Mouse (Mus musculus): ENCODE data around the gene Slc38a2. TPM values are rescaled to one million over a fixed set of nuclear protein-coding genes. Genes with fewer than 3 reads are reported as not detected.

Slc38a2 gene
- polyA plus RNA-seq, 1 experiment: 71.7 TPM

DNA sequence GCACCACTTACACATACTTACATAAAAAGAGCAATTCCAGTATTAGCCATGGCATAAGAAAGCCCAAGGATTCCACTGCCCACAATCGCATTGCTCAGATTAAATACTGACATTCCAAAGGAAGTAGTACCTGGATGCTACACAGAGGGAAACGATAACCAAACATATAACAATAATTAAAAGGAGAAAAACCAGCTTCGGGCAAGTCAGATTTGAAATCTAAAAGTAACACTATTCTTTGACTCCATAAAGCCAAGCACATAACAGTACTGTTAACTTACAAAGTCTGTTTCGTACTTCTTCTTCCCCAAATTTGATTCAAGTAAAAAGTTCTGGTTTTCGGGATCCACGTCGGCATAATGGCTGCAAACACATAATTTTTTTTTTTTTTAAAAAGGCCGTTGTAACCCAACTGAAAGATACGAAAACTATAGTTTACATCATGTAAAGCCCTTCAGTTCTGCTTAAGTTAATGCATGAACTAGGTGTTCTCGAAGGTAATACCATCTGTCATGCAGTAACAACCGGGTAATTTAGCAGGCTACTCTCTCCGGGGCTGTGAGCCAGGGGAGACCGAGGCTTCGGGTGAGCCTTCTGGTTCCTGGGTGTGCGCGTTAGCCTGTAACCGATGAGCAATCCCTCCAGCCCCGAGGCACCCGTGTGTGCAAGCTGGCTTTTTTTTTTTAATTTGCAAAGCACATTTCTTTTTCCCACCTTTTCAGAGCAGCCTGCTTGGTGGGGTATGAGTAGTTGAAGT lies 1.5 kb downstream of the Slc38a2 start:
- DNase-seq (ENCODE audit: extremely low spot score in 1 of 2, low spot score in 1 of 2): no peak

DNA sequence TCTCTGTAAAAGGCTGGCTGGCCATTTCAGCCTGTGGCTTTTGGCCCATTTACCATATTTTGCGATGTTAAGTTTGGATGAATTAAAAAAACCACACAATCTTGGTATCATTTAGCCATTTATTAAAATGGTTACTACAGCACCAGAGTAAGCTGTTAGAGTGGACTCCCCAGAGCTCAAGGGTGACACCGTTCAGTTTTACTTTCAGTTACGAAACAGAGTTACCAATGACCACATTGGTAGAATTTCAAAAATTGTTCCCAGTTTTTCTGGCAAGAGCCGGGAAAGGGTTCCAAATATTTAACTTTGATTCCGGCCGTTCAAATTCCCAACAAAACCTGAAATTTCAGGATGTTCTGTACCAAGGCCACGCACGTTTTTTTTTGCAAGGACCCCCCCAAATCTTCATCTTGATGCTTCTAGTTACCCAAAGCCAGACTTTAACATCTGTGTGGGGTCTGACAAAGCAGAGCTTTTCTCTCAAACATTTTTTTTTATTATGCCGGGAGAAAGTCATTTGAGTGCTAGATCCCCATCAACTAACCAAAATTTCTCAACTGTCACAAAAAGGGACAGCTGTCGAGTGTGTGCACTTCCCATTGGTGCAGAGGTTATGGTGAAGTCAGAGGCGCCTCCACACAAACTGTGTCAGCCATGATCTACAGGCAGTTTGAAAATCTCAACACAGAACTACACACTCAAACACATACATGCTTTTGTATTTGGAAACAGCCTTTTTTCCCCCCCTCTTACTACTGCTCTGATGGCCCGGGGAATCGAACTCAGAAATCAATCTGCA lies 2.8 kb downstream of the Slc38a2 start:
- no peak for DNase-seq (ENCODE audit: extremely low spot score in 1 of 2, low spot score in 1 of 2)

DNA sequence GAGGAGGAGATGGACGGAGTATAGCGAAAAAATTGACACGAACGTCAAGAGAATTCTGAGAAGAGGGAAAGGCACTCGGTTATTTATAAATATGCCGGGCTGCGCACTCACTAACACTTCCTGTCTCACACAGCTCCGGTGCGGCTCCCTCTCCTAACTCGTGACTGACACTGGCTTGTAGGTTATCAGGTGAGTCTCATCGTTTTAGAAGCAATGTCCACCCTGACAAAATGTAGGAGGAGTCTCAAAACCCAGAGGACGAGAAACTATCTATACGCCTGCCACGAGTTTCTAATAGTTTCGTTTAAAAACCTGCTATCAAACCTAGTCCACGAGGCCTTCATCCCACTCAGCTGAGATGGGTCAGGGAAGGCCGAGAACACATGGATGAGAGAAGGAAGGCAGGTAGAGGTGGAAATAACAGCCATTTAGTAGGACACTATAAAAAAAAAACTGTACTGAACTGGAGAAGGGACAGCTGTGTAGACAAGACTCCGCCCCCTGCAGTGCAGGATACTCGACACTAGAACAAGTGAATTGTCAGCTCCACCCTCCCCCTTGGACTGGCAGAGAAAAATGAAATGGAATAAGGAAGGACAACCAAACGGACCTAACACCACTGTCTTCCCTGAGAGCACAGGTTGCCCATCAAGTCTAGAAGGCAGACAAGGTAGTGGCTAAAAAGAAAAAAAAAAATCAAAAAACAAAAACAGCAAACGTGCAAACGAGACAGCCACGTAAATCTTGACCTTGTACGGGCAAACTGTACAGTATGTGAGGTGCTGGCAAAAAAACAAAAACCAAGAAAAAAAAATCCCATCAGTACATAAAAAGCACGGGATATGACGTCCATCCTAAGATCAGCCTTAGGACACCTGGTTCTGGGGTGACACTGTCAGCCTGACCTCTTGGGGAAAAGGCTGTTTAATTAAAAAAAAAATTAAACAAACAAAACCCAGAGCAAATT lies 3.8 kb downstream of the Slc38a2 start:
- DNase-seq (ENCODE audit: extremely low spot score in 1 of 2, low spot score in 1 of 2): no peak

DNA sequence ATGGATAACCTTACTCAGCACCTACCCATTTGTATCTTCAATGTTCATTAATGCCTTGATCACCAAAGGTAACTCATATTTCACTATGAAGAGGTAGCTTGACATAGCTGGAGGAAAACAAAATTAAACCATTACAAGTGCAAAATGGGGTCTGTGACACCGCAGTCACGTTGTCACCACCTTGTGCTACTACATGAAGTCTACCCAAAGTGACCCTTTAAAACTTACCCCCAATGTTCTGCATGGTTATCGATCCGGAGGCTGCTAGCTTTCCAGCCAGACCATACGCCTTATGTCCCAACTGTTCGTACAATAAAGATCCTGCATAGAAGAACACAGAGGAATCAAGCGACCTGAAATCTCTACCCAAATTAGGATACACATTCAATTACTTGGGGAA lies 4.5 kb downstream of the Slc38a2 start:
- DNase-seq (ENCODE audit: extremely low spot score in 1 of 2, low spot score in 1 of 2): no peak

DNA sequence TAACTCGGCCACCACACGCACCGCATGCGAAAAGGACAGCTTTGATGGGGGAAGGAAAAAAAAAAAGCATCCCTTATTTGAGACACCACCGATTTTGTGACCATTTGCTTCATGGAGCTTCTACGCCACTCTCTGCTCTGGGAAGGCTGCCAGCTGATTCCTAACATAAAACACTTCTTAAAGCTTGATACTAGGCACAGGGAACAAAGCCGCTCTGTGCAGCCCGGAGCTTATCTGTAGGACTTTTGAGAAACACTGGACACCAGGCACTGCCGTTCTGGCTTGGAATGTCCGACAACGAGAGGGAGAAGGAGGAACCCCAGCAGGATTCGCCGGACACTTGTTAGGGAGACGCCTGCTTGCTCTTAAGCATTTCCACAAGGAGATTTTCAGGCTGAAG lies 5.8 kb downstream of the Slc38a2 start:
- DNase-seq (ENCODE audit: extremely low spot score in 1 of 2, low spot score in 1 of 2): peak; percentile 28 to 66

DNA sequence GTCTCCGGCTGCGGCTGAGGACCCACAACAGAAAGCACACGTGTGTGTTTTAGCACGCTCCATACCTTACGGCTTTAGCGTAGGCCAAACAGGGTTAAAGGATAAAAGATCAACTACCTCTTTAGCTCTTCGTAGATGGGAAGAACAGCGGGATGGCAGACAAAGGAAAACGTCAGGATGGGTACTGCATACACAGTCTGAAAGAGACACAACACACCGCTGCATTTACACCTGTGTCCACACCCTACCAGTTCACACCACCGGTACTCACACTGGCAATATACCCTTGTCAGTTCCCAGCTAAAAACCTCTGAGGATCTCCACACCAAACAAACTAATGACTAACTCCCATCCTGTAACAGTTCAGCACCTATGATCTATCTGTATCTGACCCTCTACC lies 7.1 kb downstream of the Slc38a2 start:
- no peak for DNase-seq (ENCODE audit: extremely low spot score in 1 of 2, low spot score in 1 of 2)

DNA sequence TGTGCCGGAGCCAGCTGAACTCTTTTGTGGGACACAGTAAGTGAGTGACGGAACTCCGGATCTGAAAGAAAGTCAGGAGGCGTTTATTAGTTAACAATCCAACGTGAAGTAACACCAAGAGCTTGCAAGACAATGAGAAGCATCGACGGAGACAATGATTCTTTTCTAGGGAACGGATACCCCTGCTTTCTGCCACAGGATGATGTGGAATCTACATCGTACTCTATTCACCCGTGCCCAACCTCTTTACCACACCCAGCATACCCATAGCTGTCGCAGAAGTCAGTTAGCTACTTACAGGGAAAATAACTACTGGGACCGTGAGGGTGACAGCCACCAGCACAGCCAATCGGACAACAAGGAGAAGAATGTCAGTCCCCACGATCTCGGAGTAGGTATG lies 8.1 kb downstream of the Slc38a2 start:
- no peak for DNase-seq (ENCODE audit: extremely low spot score in 1 of 2, low spot score in 1 of 2)

DNA sequence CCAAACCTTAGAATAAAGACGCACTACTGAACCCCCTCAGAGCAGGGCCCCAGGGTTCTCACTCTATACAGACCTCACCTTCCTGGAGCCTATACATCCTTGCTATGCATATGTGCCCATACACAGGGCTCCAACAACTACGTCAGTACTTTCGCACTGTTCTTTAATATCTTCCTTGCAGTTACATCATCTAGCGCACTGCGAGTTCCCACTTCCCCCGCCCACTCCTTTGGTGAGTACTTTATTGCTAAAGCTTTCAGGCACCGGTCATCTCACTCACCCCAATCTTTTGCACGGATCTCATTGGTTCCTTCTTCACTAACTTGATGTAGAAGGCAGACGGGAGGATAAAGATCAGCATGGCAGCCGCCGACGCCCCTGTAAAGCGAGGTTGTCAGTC lies 8.7 kb downstream of the Slc38a2 start:
- peak in 1 of 2 experiments; percentile 55 for DNase-seq (ENCODE audit: extremely low spot score in 1 of 2, low spot score in 1 of 2)

DNA sequence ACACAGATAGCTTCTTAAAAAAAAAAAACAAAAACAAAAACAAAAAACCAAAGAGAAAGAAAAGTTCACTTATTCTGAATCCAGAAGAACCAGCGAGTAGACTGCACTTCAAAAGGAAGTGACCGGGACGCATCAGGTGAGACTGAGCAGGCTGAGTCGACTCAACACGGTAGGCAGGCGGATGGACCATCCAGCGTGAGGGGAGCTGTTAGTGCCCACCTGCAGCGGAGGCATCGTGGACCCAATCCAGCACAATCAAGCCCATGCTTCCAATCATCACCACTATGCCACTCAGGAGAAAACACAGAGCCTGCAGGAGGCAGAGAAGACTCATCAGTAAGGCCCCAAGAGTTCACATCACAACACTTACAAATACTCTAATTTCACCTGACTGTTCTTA lies 9.6 kb downstream of the Slc38a2 start:
- DNase-seq (ENCODE audit: extremely low spot score in 1 of 2, low spot score in 1 of 2): no peak

DNA sequence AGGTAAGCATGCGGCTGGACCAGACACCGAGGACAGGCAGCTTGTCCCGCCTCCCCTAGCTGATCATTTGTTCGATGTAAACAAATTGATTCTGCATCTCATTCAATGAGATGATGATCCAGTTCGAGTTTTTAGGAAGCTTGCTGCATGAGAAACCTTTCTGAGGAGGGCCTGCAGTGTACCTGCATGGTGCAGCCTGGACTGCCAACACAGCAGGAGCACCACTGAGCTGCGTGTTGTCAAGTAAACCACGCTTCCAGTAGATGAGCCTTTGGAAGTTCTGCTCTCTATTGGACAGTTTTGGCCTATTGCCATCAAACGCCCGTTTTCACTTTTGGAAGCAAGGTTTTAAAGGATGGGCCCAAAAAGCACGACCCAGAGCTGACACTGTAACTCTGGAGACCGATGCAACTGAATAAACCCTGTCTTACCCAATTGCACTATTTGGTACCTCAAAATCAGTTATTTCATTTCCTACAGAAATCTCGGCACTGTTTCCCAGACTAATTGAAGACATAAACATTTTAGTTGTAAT lies 10.7 kb downstream of the Slc38a2 start:
- no peak for DNase-seq (ENCODE audit: extremely low spot score in 1 of 2, low spot score in 1 of 2)

DNA sequence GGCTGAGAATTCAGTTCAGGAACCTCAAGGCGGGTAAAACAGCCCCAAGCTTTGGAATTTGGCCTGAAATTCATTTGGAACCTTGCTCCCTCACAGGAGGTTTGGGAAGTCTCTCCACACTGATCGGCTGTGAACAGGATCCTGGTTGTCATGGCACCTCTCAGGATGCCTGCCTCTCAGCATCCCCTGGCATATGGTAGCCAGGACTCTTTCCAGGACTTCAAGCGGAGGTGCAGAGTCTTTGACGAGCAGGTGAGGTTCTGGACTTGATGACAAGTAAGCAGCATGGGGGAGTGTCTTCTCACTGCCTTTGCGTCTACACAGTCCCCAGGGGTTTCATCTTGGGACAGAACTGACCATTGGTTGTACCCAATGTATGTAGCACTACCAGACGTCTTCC lies 11.5 kb downstream of the Slc38a2 start:
- DNase-seq (ENCODE audit: extremely low spot score in 1 of 2, low spot score in 1 of 2): no peak

DNA sequence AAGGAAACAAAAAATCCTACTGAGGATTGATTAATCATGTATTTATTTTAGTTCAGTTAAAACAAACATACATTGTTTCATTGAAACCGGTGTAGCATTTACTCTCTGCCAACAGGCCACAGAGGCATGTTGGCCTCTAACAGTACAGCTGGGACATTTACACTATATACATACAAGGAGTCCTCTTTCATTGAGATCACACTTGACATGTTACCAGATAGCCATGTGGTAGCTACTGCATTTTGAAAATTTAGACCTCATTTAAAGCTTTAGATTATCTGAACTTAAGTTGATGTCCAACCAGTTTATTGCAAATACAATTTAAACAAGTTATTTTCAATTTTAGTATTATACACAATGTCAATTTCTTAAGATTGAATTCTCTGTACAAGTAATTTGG lies 12.2 kb downstream of the Slc38a2 start:
- DNase-seq (ENCODE audit: extremely low spot score in 1 of 2, low spot score in 1 of 2): no peak

DNA sequence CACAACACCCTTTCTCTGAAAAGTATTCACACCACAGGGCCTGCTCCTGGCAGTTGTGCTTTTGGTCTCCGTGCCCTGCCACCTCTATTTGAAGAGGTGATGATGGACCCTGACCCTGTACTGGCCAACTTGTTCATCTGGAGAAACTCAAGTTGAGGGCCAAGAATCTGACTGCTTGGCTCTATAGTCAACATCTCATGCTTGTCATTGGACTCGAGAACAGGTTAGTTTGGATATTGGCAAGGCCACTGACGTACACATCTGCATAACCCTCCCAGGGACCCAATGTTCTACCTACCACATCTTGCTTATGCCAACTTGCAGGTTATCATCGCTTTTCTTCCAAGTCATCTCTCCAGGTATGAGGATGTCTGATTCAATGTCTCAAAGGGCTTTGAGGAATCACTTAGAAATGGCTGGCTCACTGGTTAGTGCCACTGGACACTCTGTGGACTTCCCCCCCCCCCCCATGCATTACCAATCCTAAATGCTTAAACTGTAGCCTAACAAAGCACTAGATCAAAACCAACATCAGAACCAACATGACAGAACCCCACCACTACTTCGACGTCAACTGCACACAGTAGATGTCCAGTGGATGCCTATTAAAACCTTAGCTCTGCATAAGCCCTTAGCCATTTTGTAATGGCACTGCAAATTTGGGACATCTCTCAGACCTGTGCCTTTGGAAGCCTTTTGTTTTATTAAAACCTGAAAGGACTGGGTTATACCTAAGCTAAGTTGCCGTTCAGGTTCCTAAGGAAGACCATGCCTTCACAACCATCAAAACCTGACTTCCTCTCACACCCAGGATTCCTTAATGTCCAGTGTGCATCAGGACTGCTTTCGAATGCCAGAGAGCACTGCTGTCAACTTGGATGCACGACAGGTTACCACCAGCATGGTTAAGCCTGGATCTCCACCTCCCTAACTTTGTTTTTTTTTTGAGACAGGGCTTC lies 13.1 kb downstream of the Slc38a2 start:
- no peak for DNase-seq (ENCODE audit: extremely low spot score in 1 of 2, low spot score in 1 of 2)

DNA sequence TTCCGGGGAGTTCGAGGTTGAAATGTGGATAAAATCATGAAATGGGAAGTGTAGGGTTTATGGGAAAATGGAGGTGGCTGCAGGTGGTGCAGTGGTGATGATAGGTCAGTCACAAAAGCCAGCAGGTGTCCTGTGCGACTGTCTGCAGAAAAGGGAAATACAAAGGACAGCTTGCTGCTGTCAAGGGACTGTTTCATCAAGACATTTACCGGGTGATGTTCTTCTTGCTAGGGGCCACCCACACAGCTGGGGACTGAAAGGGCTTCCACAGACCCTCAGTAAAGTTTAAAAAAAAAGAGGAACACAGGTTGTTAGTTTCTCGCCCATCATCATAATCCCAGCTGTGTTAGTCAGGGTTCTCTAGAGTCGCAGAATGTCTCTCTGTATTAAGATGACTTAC lies 14.3 kb downstream of the Slc38a2 start:
- no peak for DNase-seq (ENCODE audit: extremely low spot score in 1 of 2, low spot score in 1 of 2)

DNA sequence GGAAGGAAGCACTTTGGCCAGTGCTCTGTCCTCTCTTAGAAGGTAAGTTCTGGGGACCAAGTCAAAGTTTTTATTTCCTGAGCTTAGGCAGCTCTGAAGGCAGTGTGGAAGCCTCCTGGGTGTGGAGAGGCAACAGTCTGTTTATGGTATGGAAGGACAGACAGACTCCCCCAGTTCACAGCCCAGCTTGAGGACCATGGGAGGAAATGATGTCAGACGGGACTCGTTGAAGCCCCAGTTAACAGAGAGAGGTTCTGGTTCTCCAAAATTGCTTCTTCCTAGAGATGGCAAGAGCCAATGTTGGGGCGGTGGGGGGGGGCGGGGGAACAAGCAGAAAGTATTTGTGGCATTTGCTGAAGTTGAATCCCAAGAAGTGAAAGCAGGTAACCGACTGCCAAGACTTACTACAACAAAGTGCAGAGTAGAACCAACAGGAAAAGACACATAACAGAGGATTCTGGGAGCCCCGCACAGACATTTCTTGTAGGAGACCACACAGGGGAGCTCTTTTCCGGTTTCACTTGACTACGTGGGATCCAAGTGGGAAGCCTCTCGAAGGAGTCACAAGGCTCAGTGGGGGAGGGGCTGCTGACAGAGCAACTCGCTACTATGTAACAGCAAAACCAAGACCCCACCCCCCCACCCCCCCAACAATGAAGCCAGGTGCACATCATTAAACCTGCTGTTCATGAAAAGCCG lies 15.2 kb downstream of the Slc38a2 start:
- DNase-seq (ENCODE audit: extremely low spot score in 1 of 2, low spot score in 1 of 2): peak in 1 of 2 experiments; percentile 69

DNA sequence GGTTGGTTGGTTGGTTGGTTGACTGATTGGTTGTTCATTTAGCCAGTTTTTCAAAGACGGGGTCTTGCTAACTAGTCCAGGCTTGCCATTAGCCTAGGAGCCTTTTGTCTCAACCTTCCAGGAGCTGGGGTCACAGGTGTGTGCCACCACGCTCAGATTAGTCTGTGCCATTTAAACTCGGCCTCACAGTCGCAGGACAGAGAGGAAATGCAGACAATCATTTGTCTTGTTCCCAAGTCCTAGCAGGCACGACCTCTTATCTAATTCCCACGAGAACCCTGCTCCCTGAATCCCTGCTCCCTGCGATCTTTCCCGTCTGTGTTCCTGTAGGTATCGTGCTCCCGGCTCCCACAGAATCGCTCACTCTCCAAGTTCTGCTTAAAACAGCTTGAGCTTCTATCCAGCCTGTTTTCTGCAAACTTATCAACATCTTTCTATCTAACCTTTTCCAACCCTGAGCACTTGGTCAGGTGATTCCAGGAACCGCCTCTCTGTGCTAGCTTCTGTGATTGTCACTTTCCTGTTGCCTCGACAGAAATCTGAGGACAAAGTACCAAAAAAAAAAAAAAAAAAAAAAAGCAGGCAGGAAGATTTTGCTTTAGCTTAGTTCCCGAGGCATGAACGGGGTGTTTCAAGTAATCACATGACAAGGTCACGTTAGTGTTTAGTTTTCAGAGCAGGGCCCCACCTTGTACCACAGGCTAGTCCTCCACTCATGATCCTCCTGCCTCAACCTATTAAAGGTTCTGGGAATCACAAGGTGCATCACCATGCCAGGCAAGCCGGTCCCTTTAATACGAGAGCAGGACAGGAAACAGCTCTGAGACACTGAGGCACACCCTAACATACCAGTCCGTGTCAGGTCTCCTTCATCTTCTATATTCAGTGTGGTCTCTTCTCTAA lies 20.4 kb downstream of the Slc38a2 start:
- no peak for DNase-seq (ENCODE audit: extremely low spot score in 1 of 2, low spot score in 1 of 2)

DNA sequence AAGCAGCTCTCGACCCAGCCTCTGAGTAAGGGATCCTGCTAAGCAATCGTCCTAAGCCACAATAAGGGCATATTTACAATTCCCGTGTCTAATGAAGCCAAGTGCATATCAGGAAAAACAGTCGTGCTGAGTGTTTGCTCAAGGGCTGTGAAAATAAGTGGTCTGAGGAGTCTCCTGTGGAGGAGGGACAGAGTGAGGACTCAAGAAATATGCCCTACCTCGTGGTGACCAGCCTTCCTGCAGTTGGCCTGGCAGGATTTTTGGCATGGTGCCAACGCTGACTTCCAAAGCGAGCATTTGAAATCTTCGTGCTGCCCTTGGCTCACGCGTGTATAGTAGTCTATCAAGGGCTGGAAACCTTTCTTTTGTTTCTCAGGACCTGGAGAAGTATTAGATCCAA lies 23.0 kb downstream of the Slc38a2 start:
- no peak for DNase-seq (ENCODE audit: extremely low spot score in 1 of 2, low spot score in 1 of 2)

DNA sequence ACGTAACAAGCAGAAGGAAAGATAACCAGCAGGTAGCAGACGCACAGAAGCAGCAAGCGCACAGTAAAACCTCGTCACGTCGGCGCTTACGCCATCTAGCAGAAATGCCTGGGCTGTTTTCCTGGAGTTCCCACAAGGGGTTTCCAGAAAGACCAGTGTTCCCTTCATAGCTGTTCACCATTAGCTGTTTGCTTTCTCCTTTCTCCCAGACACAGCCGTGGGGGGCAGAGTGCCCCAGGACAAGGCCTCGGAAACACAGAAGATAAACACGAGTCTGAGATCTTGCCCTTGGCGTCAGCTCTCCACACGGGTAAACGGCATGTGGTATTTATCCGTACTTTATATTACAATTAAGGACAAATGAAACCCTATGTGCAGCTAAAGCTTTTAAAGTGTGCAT lies 23.8 kb downstream of the Slc38a2 start:
- no peak for DNase-seq (ENCODE audit: extremely low spot score in 1 of 2, low spot score in 1 of 2)
